Mouse (Mus musculus) hindbrain, embryonic 15.5 days (tissue): ENCODE measurements around the gene Art3. TPM values are rescaled to one million over a fixed set of nuclear protein-coding genes. Genes with fewer than 3 reads are reported as not detected.

Experiments used
- microRNA-seq: library from miRNA; unstranded; fragments of <30 nt; microRNA quantifications from one replicate; pipeline ENCODE4, GENCODE M21; 2016
- polyA plus RNA-seq: library from polyadenylated mRNA; unstranded; fragments of >200 nt; fragmentation: Nextera tagmentation; extraction: Ambion mirVana; gene quantifications from 2 replicates; pipeline ENCODE4 v1.2.1, GENCODE M21; 2015

The Art3 gene
- polyA plus RNA-seq, 1 experiment from 2014 or later: 6.1 TPM

Small RNAs within 50 kb of the gene (microRNA-seq; reads per million reads assigned to microRNA genes)
- gene Mir6415: not detected

Other genes with a start within 250 kb of the Art3 start
- 325 and 337 TPM in 2 replicates for gene G3bp2, start 248.1 kb upstream of the Art3 start, polyA plus RNA-seq
- 38.7 and 44.6 TPM in 2 replicates for gene Uso1, start 193.9 kb upstream of the Art3 start, polyA plus RNA-seq
- not detected in 2 replicates for gene U90926, start 116.4 kb upstream of the Art3 start, polyA plus RNA-seq
- gene Ppef2, start 75.5 kb upstream of the Art3 start, polyA plus RNA-seq: 0.38 and 0.52 TPM in 2 replicates
- gene Naaa, start 53.7 kb upstream of the Art3 start, polyA plus RNA-seq: 21.9 and 24.1 TPM in 2 replicates
- 27.5 and 31.4 TPM in 2 replicates for gene Sdad1, start 21.3 kb upstream of the Art3 start, polyA plus RNA-seq
- gene Cxcl9, start 3.7 kb upstream of the Art3 start, polyA plus RNA-seq: not detected in 2 replicates
- gene Cxcl10, start 17.1 kb downstream of the Art3 start, polyA plus RNA-seq: 0.36 and 0.58 TPM in 2 replicates
- 47.3 and 50.5 TPM in 2 replicates for gene Nup54, start 103.4 kb downstream of the Art3 start, polyA plus RNA-seq
- 20.3 and 21.4 TPM in 2 replicates for gene Scarb2, start 175.0 kb downstream of the Art3 start, polyA plus RNA-seq
- 0.90 and 1.7 TPM in 2 replicates for gene Fam47e, start 223.2 kb downstream of the Art3 start, polyA plus RNA-seq